Mouse (Mus musculus): ENCODE data around the gene Apol8. TPM values are rescaled to one million over a fixed set of nuclear protein-coding genes. Genes with fewer than 3 reads are reported as not detected.
"Not testable (repeated sequence)": the region's sequence is repeated elsewhere in the genome, so short reads cannot be mapped to it uniquely, and the experiment has no call there.

Apol8 gene
- total and polyA plus RNA-seq, 2 experiments from 2014 or later: 0.44 to 2.0 TPM

- H3K4me1 ChIP-seq (ENCODE audit: insufficient read depth): no peaks in the 10 kb centered on the region
- DNase-seq (no peak), ATAC-seq (no peak)
- H3K9me3 ChIP-seq (ENCODE audit: low read length): no peaks in the 10 kb centered on the region
- H3K4me3 ChIP-seq (ENCODE audit: low read depth, low read length): no peak overlapping the region
- H3K27ac ChIP-seq (ENCODE audit: low read depth, low read length): no peak overlapping the region
- WGBS: 80% methylated on average over 9 of the region's 9 CpGs
- no peak overlapping the region for H3K4me2 ChIP-seq (ENCODE audit: low read depth)
- H3K27me3 ChIP-seq (ENCODE audit: insufficient read depth, low read length): no peaks in the 10 kb centered on the region
- H3K9ac ChIP-seq: no peak overlapping the region
- H3K36me3 ChIP-seq (ENCODE audit: insufficient read depth): no peaks in the 10 kb centered on the region
- no peak for TF ChIP-seq CTCF (IDR thresholded peaks at IDR 0.05; ENCODE audit: low read depth)
Measured at GRCm38 (mm10) chr15:77740511-77741297, 16.1 kb downstream of the Apol8 start.

GRCm38 (mm10) chr15:77733903-77734302 is 22.9 kb downstream of the Apol8 start:
- not testable (repeated sequence) for H3K27ac ChIP-seq (ENCODE audit: low read depth, low read length); H3K4me2 ChIP-seq (ENCODE audit: low read depth); H3K27me3 ChIP-seq (ENCODE audit: insufficient read depth, low read length); H3K36me3 ChIP-seq (ENCODE audit: insufficient read depth); H3K4me3 ChIP-seq (ENCODE audit: low read depth, low read length); H3K4me1 ChIP-seq (ENCODE audit: insufficient read depth); DNase-seq; H3K9me3 ChIP-seq (ENCODE audit: low read length); H3K9ac ChIP-seq; ATAC-seq
- WGBS: 54% methylated on average over 4 of the region's 4 CpGs

- not testable (repeated sequence) for DNase-seq, ATAC-seq
- 58% methylated on average over 8 of the region's 8 CpGs for WGBS
Measured at GRCm38 (mm10) chr15:77733380-77733779, 23.4 kb downstream of the Apol8 start.

GRCm38 (mm10) chr15:77732851-77733250 is 24.0 kb downstream of the Apol8 start:
- H3K4me1 ChIP-seq (ENCODE audit: insufficient read depth); H3K9ac ChIP-seq; H3K27me3 ChIP-seq (ENCODE audit: insufficient read depth, low read length); H3K4me3 ChIP-seq (ENCODE audit: low read depth, low read length); DNase-seq; H3K27ac ChIP-seq (ENCODE audit: low read depth, low read length); H3K36me3 ChIP-seq (ENCODE audit: insufficient read depth); ATAC-seq; H3K4me2 ChIP-seq (ENCODE audit: low read depth); H3K9me3 ChIP-seq (ENCODE audit: low read length): not testable (repeated sequence)
- WGBS: 79% methylated on average over 10 of the region's 10 CpGs

More at GRCm38 (mm10) chr15:77733380-77733779, 23.4 kb downstream of the Apol8 start:
- H3K27ac ChIP-seq (ENCODE audit: low read depth, low read length); H3K9me3 ChIP-seq (ENCODE audit: low read length); H3K4me1 ChIP-seq (ENCODE audit: insufficient read depth); H3K4me2 ChIP-seq (ENCODE audit: low read depth); H3K27me3 ChIP-seq (ENCODE audit: insufficient read depth, low read length); H3K36me3 ChIP-seq (ENCODE audit: insufficient read depth); H3K4me3 ChIP-seq (ENCODE audit: low read depth, low read length); H3K9ac ChIP-seq: not testable (repeated sequence)

- Histone ChIP-seq H3K4me1 (ENCODE audit: insufficient read depth) (no peaks in the 10 kb centered on the region), H3K27ac (ENCODE audit: low read depth, low read length) (no peak overlapping the region), H3K36me3 (ENCODE audit: insufficient read depth) (no peaks in the 10 kb centered on the region), H3K4me2 (ENCODE audit: low read depth) (no peak overlapping the region), H3K4me3 (ENCODE audit: low read depth, low read length) (no peak overlapping the region), H3K9me3 (ENCODE audit: low read length) (no peaks in the 10 kb centered on the region), H3K9ac (no peak overlapping the region), H3K27me3 (ENCODE audit: insufficient read depth, low read length) (no peaks in the 10 kb centered on the region)
- ATAC-seq: no peak
- DNase-seq: no peak
- no peak for TF ChIP-seq CTCF (IDR thresholded peaks at IDR 0.05; ENCODE audit: low read depth)
- 84% methylated on average over 5 of the region's 5 CpGs for WGBS
Measured at GRCm38 (mm10) chr15:77731605-77732004, 25.2 kb downstream of the Apol8 start.

GRCm38 (mm10) chr15:77728739-77729138 is 28.1 kb downstream of the Apol8 start, which contains the start of gene Apol9b:
TSS of gene Apol9b (plus strand) at chr15:77729039.
- not testable (repeated sequence) for H3K36me3 ChIP-seq (ENCODE audit: insufficient read depth); H3K9ac ChIP-seq; H3K27ac ChIP-seq (ENCODE audit: low read depth, low read length); ATAC-seq; H3K4me2 ChIP-seq (ENCODE audit: low read depth); H3K4me1 ChIP-seq (ENCODE audit: insufficient read depth); DNase-seq; H3K27me3 ChIP-seq (ENCODE audit: insufficient read depth, low read length); H3K4me3 ChIP-seq (ENCODE audit: low read depth, low read length); H3K9me3 ChIP-seq (ENCODE audit: low read length)
- WGBS: 100% methylated on average over 1 of the region's 4 CpGs

GRCm38 (mm10) chr15:77727745-77728144 is 29.1 kb downstream of the Apol8 start:
- not testable (repeated sequence) for H3K4me1 ChIP-seq (ENCODE audit: insufficient read depth); H3K27ac ChIP-seq (ENCODE audit: low read depth, low read length); ATAC-seq; H3K36me3 ChIP-seq (ENCODE audit: insufficient read depth); H3K27me3 ChIP-seq (ENCODE audit: insufficient read depth, low read length); H3K9me3 ChIP-seq (ENCODE audit: low read length); H3K4me2 ChIP-seq (ENCODE audit: low read depth); H3K9ac ChIP-seq; H3K4me3 ChIP-seq (ENCODE audit: low read depth, low read length); DNase-seq
- WGBS: 95% methylated on average over 3 of the region's 3 CpGs

Measured in forebrain, postnatal 0 days (tissue).